Mouse (Mus musculus) kidney, adult 2 months (tissue): ENCODE results near the gene Olfr622. TPM values are rescaled to one million over a fixed set of nuclear protein-coding genes. Genes with fewer than 3 reads are reported as not detected.

Experiments
- DNase-seq: peaks from one replicate; pipeline ENCODE4 v3.0.0; 2021
- H3K27ac ChIP-seq: fragments of 200-500 bp; 2 replicates; pipeline ENCODE4 v1.5.1; 2012; ENCODE audit warnings: low read depth, low read length, control low read depth, inconsistent platforms; ENCODE audit not compliant: insufficient read depth
- H3K27me3 ChIP-seq: fragments of 200-500 bp; replicated peaks from 2 replicates; pipeline ENCODE4 v1.6.1; 2012; ENCODE audit warnings: mild to moderate bottlenecking, moderate library complexity, low read length, inconsistent platforms; ENCODE audit not compliant: control insufficient read depth, insufficient read depth
- H3K36me3 ChIP-seq: fragments of 200-500 bp; 2 replicates; pipeline ENCODE4 v1.6.1; 2012; ENCODE audit warnings: mild to moderate bottlenecking, moderate library complexity, low read length, inconsistent platforms; ENCODE audit not compliant: control insufficient read depth, insufficient read depth
- H3K4me1 ChIP-seq: fragments of 200-500 bp; 2 replicates; pipeline ENCODE4 v1.6.1; 2011; ENCODE audit warnings: low read length; ENCODE audit not compliant: control insufficient read depth, insufficient read depth
- H3K4me3 ChIP-seq: fragments of 200-500 bp; 2 replicates; pipeline ENCODE4 v1.5.1; 2011; ENCODE audit warnings: mild to moderate bottlenecking, low read depth, low read length, control low read depth; ENCODE audit not compliant: insufficient read depth
- CTCF ChIP-seq: fragments of 200-500 bp; conservative IDR thresholded peaks from 2 replicates; pipeline ENCODE4 v1.5.1; 2011; ENCODE audit warnings: low read depth, mild to moderate bottlenecking, control low read depth, low read length, moderate library complexity, mixed read lengths; ENCODE audit not compliant: insufficient read depth, insufficient read length
- POLR2A ChIP-seq: fragments of 200-500 bp; IDR thresholded peaks from one replicate; pipeline ENCODE4 v1.6.1; 2011; ENCODE audit warnings: low read depth, low read length, control low read depth
- WGBS: fragments of 180-500 bp; shearing (Covaris S2); methylation state at CpG from one replicate; pipeline ENCODE4 v1.1.7; 2018; 5-methylcytosine and 5-hydroxymethylcytosine counted together
- polyA plus RNA-seq: library from polyadenylated mRNA; depleted of rRNA; stranded (reverse); fragments of >200 nt; gene quantifications from 2 replicates; pipeline ENCODE4 v1.2.3, GENCODE M21; 2012; rRNA removed

Olfr622 gene
- not detected in 2 replicates for polyA plus RNA-seq

DNA sequence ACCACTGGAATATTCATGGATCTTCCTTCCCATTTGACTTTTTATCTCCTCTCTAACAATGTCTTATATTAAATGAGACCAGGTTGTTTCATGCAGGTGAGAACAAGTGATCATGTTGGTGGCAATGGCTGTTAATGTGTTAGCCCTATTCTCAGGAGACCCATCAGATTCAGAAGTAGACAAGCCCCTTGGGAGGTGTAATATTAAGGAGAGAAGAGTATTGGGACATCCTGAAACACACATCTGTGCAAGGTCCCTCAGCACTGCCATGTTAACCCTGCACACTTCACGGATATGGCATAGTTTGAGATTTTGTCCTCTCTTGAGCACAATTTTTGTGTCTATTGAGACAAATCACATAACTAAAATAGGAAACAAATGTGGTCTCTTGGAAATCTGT is at the start of gene Olfr622:
Gene Olfr622 (minus strand): TSS at position 101 of the 400 bp plus-strand sequence.
- 62% methylated on average over 1 of the region's 1 CpGs for WGBS
- TF ChIP-seq POLR2A (no peak), CTCF (no peak)

DNA sequence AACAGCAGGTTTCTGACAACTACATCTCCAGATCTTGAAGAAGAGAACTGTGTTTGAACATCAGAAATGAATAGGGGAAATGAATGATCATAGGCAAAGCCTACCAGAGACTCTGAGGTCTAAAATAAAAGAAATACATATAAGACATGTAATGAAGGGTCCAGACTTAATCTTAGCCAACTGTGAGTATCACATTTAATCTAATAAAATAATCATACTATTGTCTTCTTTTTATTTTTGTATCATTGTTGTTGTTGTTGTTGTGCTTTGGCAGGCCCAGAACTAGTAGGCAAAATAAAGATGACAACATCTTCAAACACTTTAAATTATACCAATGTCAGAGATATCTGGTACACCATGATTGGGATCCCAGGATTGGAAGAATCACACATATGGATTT is 39.9 kb upstream of the Olfr622 start, which contains the start of gene Olfr625-ps1:
Gene Olfr625-ps1 (plus strand): TSS at position 301 of the 400 bp plus-strand sequence.
- Histone ChIP-seq H3K27ac (no peak within 1 kb of the TSS), H3K4me3 (no peak within 1 kb of the TSS), H3K4me1 (no peaks in the 10 kb centered on the region), H3K36me3 (no peaks in the 10 kb centered on the region), H3K27me3 (no peaks in the 10 kb centered on the region)
- DNase-seq = no peak
- TF ChIP-seq POLR2A = no peak
- TF ChIP-seq CTCF = no peak

More for the DNA sequence above, at the start of gene Olfr622:
- Histone ChIP-seq H3K27me3 (no peaks in the 10 kb centered on the region), H3K4me3 (no peak within 1 kb of the TSS), H3K27ac (no peak within 1 kb of the TSS), H3K4me1 (no peaks in the 10 kb centered on the region), H3K36me3 (no peaks in the 10 kb centered on the region)
- no peak for DNase-seq

DNA sequence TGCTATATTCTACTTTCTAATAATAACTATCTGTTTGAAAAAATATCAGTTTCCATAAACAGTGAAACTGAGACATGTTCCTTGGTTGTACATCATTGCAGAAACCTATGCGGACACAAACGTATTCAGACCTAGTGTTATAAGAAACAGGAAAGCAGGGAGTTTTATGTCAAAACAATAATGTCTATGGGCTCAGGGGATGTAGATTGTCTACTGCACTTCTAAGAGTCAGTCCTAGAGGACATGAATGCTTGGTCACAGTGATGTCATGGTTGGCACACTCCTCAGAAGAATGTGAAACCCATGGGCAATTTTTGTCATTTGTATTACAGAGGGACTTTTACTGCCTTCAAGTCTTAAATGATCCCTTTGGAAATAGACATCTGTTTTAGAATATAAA is 28.6 kb upstream of the Olfr622 start, which contains the start of gene Olfr624:
Gene Olfr624 (minus strand): TSS at position 101 of the 400 bp plus-strand sequence.
- Histone ChIP-seq H3K4me3 (no peak within 1 kb of the TSS), H3K27me3 (no peaks in the 10 kb centered on the region), H3K27ac (no peak within 1 kb of the TSS), H3K4me1 (no peaks in the 10 kb centered on the region), H3K36me3 (no peaks in the 10 kb centered on the region)
- 93% methylated on average over 2 of the region's 2 CpGs for WGBS
- DNase-seq = no peak
- TF ChIP-seq POLR2A (no peak), CTCF (no peak)

DNA sequence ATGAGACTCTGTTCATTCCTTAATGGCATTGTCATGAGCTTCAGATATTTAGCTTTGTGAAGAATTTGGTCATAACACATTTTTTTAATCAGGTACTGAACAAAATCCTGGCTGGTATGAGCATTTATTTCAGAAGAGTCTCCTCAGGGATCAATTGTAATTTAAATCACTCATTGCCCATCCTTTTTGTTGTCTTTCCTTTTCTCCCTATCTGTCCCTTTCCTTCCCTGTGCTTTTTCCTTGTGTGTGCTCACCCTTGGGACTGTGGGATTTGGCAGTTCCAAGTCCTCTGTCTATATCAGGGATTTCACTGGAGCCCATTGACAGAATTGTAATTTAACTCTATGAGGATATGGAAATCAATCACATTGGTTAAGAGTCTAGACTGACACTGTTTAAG is 21.1 kb upstream of the Olfr622 start, which contains the start of gene Olfr623:
Gene Olfr623 (minus strand): TSS at position 101 of the 400 bp plus-strand sequence.
- Histone ChIP-seq H3K4me3 (no peak within 1 kb of the TSS), H3K27me3 (no peaks in the 10 kb centered on the region), H3K36me3 (no peaks in the 10 kb centered on the region), H3K4me1 (no peaks in the 10 kb centered on the region), H3K27ac (no peak within 1 kb of the TSS)
- no peak for DNase-seq
- no peak for TF ChIP-seq POLR2A
- no peak for TF ChIP-seq CTCF

DNA sequence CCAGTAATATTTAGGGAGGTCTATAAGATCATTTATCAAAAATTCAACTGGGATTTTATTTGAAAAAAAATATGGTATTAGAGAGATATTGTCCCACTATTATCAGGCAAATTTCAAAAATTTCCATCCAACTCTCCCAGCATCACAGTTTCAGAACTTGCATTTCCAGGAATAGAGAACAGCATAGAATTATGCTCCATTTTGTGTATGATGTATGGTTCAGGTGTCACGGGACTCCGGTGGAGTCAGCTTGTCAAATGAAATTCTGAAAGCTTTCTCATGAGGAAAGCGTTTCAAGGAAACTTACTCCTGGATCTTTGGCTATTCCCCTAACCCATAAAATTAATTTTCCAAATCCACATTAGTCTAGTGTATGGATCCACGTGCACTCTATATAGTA is 1.6 kb upstream of the Olfr622 start:
- H3K4me3 ChIP-seq = no peak overlapping the region
- no peaks in the 10 kb centered on the region for H3K4me1 ChIP-seq
- no peak for DNase-seq
- no peak for TF ChIP-seq POLR2A
- no peak for TF ChIP-seq CTCF
- 75% methylated on average over 4 of the region's 4 CpGs for WGBS
- no peaks in the 10 kb centered on the region for H3K27me3 ChIP-seq
- H3K27ac ChIP-seq = no peak overlapping the region
- H3K36me3 ChIP-seq = no peaks in the 10 kb centered on the region

- TF ChIP-seq POLR2A = no peak
- no peak for TF ChIP-seq CTCF
- H3K4me3 ChIP-seq = no peak overlapping the region
- H3K27me3 ChIP-seq = no peaks in the 10 kb centered on the region
- no peak for DNase-seq
- no peaks in the 10 kb centered on the region for H3K4me1 ChIP-seq
- no peak overlapping the region for H3K27ac ChIP-seq
- H3K36me3 ChIP-seq = no peaks in the 10 kb centered on the region
Observed at GRCm38 (mm10) chr7:103636795-103637194, 5.7 kb downstream of the Olfr622 start.

DNA sequence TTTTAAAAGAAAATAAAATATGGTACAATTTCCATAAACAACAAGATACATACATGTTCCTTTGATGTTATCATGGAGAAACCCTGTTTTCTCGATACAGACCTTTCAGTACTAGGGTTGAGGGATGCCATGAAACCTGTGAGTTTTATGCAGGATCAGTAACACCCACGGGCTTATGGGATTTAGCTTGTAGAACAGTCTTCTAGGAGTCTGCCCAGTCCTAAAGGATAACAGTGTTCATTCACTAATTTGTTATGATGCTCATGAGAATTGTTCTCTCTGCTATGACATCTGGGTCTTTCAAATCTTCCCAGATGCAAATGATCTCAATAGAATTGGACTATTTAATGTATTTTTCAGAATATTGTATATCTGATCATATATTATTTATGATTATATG is 30.1 kb downstream of the Olfr622 start, which contains the start of gene Olfr620:
Gene Olfr620 (minus strand): TSS at position 101 of the 400 bp plus-strand sequence.
- 72% methylated on average over 2 of the region's 2 CpGs for WGBS

GRCm38 (mm10) chr7:103607425-103607824 is 35.1 kb downstream of the Olfr622 start:
- no peak for DNase-seq
- no peaks in the 10 kb centered on the region for H3K27me3 ChIP-seq
- TF ChIP-seq CTCF (no peak), POLR2A (no peak)
- no peak overlapping the region for H3K4me3 ChIP-seq
- no peak overlapping the region for H3K27ac ChIP-seq
- H3K36me3 ChIP-seq = no peaks in the 10 kb centered on the region
- no peaks in the 10 kb centered on the region for H3K4me1 ChIP-seq
- WGBS = 75% methylated on average over 2 of the region's 2 CpGs

More for the DNA sequence above, 30.1 kb downstream of the Olfr622 start, which contains the start of gene Olfr620:
- DNase-seq = no peak
- Histone ChIP-seq H3K4me1 (no peaks in the 10 kb centered on the region), H3K36me3 (no peaks in the 10 kb centered on the region), H3K27ac (no peak within 1 kb of the TSS), H3K27me3 (no peaks in the 10 kb centered on the region), H3K4me3 (no peak within 1 kb of the TSS)
- TF ChIP-seq POLR2A (no peak), CTCF (no peak)
